Mouse (Mus musculus) bone marrow macrophage, adult 2 months (primary cell): Measurements from ENCODE around the gene Galnt17.

Source experiments
- CTCF ChIP-seq: IDR thresholded peaks from 2 replicates; pipeline ENCODE4 v1.5.1; 2012; ENCODE audit warnings: low read depth, mild to moderate bottlenecking, low read length, moderate library complexity
- POLR2A ChIP-seq: IDR thresholded peaks from 2 replicates; pipeline ENCODE4 v1.6.1; 2012; ENCODE audit warnings: mild to moderate bottlenecking, low read depth, low read length, borderline replicate concordance

DNA sequence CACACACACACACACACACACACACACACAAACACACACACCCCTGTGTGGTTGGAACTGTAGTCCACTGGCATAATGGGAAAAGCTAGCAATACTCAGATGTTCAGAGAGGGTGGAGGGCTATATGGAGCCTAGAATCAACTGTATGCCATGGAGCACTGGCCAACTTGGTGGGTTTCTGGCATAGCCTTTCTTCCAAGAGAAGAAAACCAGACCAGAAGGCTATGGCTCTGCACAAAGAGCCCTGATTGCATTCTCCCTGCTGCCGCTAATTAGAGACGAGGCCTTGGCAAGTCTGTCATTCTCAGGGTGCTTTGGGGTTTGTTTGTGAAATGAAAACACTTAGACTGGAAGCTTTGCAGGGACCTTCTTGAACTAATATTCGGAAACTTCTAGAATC lies 301.8 kb downstream of the Galnt17 start:
- TF ChIP-seq POLR2A (no peak), CTCF (no peak)
